Mouse (Mus musculus): ENCODE measurements around the gene Vezt. TPM values are rescaled to one million over a fixed set of nuclear protein-coding genes. Genes with fewer than 3 reads are reported as not detected.
A peak's percentile ranks its signal among the peaks of the same experiment; 100 is the strongest.

Vezt gene
- polyA plus RNA-seq, 1 experiment from 2014 or later, result 43.4 TPM

DNA sequence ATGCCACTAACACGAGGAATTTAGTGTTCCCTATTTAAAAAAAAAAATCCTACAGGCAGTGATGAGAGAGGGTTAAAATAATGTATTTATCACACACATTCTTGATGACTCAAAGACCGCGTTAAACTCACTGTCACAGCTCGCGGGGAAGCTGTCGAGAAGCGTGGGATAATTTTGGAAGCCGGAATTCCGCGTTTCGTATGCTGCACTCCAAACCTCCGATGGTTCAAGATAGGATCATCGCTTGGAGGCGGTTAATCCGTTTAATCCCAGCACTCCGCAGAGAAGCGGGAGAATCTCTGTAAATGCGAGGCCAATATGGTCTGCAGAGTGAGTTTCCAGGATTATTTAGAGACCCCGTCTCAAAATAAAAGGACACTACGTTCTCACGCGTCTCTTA lies 145.6 kb downstream of the Vezt start:
- peak overlapping the region; percentile 68 for H3K4me2 ChIP-seq (ENCODE audit: low read depth)
- H3K36me3 ChIP-seq (ENCODE audit: control insufficient read depth, insufficient read depth, low read length), result peaks cover 6% of the 10 kb centered on the region
- H3K9ac ChIP-seq (ENCODE audit: low read length), result peak overlapping the region; percentile 89
- H3K4me3 ChIP-seq (ENCODE audit: low read depth, low read length), result peak overlapping the region; percentile 97
- peak overlapping the region; percentile 74; the same call in 1 of the 2 replicates for H3K27ac ChIP-seq (ENCODE audit: low read depth, low read length)
- no peaks in the 10 kb centered on the region for H3K27me3 ChIP-seq (ENCODE audit: control insufficient read depth, insufficient read depth, low read length)
- no peak for DNase-seq (ENCODE audit: low spot score)
- ATAC-seq (ENCODE audit: insufficient read depth, low FRiP score, low TSS enrichment), result no peak
- no peaks in the 10 kb centered on the region for H3K9me3 ChIP-seq (ENCODE audit: control insufficient read depth, low read length)
- peaks cover 6% of the 10 kb centered on the region; the same call in 1 of the 2 replicates for H3K4me1 ChIP-seq (ENCODE audit: control insufficient read depth, insufficient read depth, low read length)
- 1% methylated on average over 22 of the region's 22 CpGs for WGBS

DNA sequence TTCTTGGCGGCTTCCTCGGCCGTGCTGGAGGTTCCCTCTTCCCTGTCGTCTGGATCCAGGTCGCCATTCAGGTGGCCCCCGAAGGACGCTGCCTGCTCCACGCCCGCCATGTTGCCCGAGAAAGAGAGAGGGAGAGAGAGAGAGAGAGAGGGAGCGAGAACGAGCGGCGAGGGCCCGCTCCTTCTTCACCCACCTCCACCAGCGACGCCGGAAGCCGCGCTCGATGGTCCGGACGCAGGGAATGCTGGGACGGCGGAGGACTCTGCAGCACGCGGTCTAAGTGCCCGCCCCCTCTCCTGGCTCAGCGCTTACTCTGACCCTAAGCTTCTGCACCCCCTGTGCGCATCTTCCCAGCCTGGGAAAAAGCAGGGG lies 146.1 kb downstream of the Vezt start:
- DNase-seq (ENCODE audit: low spot score) (peak; percentile 94), ATAC-seq (ENCODE audit: insufficient read depth, low FRiP score, low TSS enrichment) (peak; percentile 98)
- H3K4me1 ChIP-seq (ENCODE audit: control insufficient read depth, insufficient read depth, low read length), result peaks cover 6% of the 10 kb centered on the region; the same call in 1 of the 2 replicates
- peak overlapping the region; percentile 74 for H3K27ac ChIP-seq (ENCODE audit: low read depth, low read length)
- peaks cover 7% of the 10 kb centered on the region for H3K36me3 ChIP-seq (ENCODE audit: control insufficient read depth, insufficient read depth, low read length)
- peak overlapping the region; percentile 68 for H3K4me2 ChIP-seq (ENCODE audit: low read depth)
- H3K27me3 ChIP-seq (ENCODE audit: control insufficient read depth, insufficient read depth, low read length), result no peaks in the 10 kb centered on the region
- WGBS, result 0% methylated on average over 25 of the region's 30 CpGs
- no peaks in the 10 kb centered on the region for H3K9me3 ChIP-seq (ENCODE audit: control insufficient read depth, low read length)
- H3K4me3 ChIP-seq (ENCODE audit: low read depth, low read length), result peak overlapping the region; percentile 97
- H3K9ac ChIP-seq (ENCODE audit: low read length), result peak overlapping the region; percentile 89

MicroRNAs encoded within 50 kb of the gene (microRNA counts, 519-probe panel; counts per million panel counts)
- microRNA mmu-miR-331-3p (4,329 counts per million, percentile 79 among the panel's probes with 10 or more counts), microRNA mmu-miR-331-5p (171 counts per million, percentile 57 among the panel's probes with 10 or more counts)

Small RNA genes within 50 kb of the gene (microRNA-seq; reads per million reads assigned to microRNA genes)
- 97.6 reads per million, percentile 50 among the genes with 10 or more reads in this experiment for gene Mir331

Other genes starting within 250 kb of the Vezt start
- 6.4 and 9.1 TPM in 2 replicates for gene Usp44, start 204.3 kb downstream of the Vezt start, polyA plus RNA-seq (2014; fragmentation: Nextera tagmentation; extraction: Ambion mirVana)
- gene Metap2, start 138.7 kb downstream of the Vezt start, polyA plus RNA-seq (2014; fragmentation: Nextera tagmentation; extraction: Ambion mirVana), result 244 and 253 TPM in 2 replicates
- 5.3 and 6.4 TPM in 2 replicates for gene Fgd6, start 184 bp upstream of the Vezt start, polyA plus RNA-seq (2014; fragmentation: Nextera tagmentation; extraction: Ambion mirVana)
- 12.0 and 12.1 TPM in 2 replicates for gene Nr2c1, start 112.2 kb upstream of the Vezt start, polyA plus RNA-seq (2014; fragmentation: Nextera tagmentation; extraction: Ambion mirVana)
- 464 and 476 TPM in 2 replicates for gene Ndufa12, start 162.9 kb upstream of the Vezt start, polyA plus RNA-seq (2014; fragmentation: Nextera tagmentation; extraction: Ambion mirVana)